Mouse (Mus musculus): ENCODE results near the gene Tead1. TPM values are rescaled to one million over a fixed set of nuclear protein-coding genes. Genes with fewer than 3 reads are reported as not detected.

Tead1 gene
- total and polyA plus RNA-seq, 3 experiments: 39.5 to 195 (median 169) TPM

DNA sequence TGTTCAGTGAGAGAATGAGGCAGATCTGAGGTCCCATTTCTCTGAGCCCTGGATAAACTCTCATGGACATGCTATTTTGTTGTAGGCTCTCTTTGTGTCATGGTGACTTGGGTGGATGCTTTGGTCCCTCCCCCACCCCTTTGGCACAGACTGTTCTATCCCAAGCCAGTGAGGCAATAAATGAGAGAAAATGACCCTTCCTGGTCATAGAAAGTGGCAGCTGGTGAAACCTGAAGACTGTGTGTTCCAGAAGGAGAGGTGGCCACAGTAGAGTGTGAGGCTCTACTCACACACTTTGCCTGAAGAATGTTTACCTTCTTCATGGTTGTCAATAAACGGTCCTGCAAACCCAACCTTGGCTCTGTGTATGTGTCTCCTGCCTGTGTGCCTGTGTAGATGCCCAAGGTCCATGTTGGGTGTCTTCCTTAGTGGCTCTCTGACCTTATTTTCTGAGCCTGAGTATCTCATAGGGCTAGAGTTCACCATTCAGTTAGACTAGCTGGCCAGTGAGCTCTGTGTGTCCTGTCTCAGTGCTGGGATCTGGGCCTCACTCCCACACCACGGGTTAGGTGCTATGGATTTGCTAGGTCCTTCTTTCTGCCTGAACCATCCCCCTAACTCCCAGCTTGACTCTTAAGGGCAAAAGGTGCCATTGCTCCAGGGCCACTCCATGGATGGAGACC lies 127.7 kb downstream of the Tead1 start:
- H3K27me3 ChIP-seq (ENCODE audit: control insufficient read depth, insufficient read depth, low read length): no peaks in the 10 kb centered on the region
- H3K27ac ChIP-seq: peak overlapping the region; percentile 47
- intact Hi-C loops (cut with DNase I): no loop called here
- H3K4me3 ChIP-seq: peak overlapping the region; percentile 17; the same call in 1 of the 2 replicates
- DNase-seq: no peak
- H3K79me2 ChIP-seq (replicated peaks; ENCODE audit: control insufficient read depth, insufficient read depth, low read length): no peaks in the 10 kb centered on the region
- TF ChIP-seq CTCF (IDR thresholded peaks at IDR 0.05) (no peak), EP300 (IDR thresholded peaks at IDR 0.05; ENCODE audit: insufficient read depth, low read depth, low read length) (no peak), POLR2A (IDR thresholded peaks at IDR 0.05; ENCODE audit: insufficient read depth, low read depth, low read length) (no peak)
- no peaks in the 10 kb centered on the region for H3K36me3 ChIP-seq (ENCODE audit: control insufficient read depth, insufficient read depth, low read length)
- no peak overlapping the region for H3K9ac ChIP-seq (ENCODE audit: low read depth, low read length)
- peaks cover 10% of the 10 kb centered on the region for H3K4me1 ChIP-seq (ENCODE audit: control insufficient read depth, insufficient read depth, low read length)
- 49% methylated on average over 2 of the region's 2 CpGs for WGBS

DNA sequence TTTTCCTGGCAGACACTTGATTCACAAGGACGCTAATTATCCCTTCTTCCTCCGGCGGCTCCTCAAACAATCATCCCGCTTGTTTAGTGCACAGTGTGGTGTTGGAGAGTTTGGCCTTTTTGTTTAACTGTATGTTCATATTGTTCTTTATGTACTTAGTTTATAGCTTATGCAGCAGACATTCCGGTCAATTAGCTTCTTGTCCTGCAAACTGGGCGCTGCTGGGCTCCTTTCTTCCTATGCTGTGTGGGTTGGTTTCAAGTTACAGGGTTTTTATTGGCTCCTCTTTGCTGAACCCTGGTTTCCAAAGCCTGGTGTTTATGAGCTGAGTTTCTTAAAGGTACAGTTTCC lies 128.3 kb downstream of the Tead1 start:
- intact Hi-C loops (cut with DNase I): no loop called here
- H3K36me3 ChIP-seq (ENCODE audit: control insufficient read depth, insufficient read depth, low read length): no peaks in the 10 kb centered on the region
- TF ChIP-seq CTCF (IDR thresholded peaks at IDR 0.05) (no peak), POLR2A (IDR thresholded peaks at IDR 0.05; ENCODE audit: insufficient read depth, low read depth, low read length) (no peak), EP300 (IDR thresholded peaks at IDR 0.05; ENCODE audit: insufficient read depth, low read depth, low read length) (no peak)
- DNase-seq: peak in 1 of 2 experiments; percentile 48
- no peaks in the 10 kb centered on the region for H3K79me2 ChIP-seq (replicated peaks; ENCODE audit: control insufficient read depth, insufficient read depth, low read length)
- H3K27me3 ChIP-seq (ENCODE audit: control insufficient read depth, insufficient read depth, low read length): no peaks in the 10 kb centered on the region
- H3K9ac ChIP-seq (ENCODE audit: low read depth, low read length): no peak overlapping the region
- 9% methylated on average over 6 of the region's 6 CpGs for WGBS
- peak overlapping the region; percentile 17; the same call in 1 of the 2 replicates for H3K4me3 ChIP-seq
- peak overlapping the region; percentile 47 for H3K27ac ChIP-seq
- H3K4me1 ChIP-seq (ENCODE audit: control insufficient read depth, insufficient read depth, low read length): peaks cover 10% of the 10 kb centered on the region

DNA sequence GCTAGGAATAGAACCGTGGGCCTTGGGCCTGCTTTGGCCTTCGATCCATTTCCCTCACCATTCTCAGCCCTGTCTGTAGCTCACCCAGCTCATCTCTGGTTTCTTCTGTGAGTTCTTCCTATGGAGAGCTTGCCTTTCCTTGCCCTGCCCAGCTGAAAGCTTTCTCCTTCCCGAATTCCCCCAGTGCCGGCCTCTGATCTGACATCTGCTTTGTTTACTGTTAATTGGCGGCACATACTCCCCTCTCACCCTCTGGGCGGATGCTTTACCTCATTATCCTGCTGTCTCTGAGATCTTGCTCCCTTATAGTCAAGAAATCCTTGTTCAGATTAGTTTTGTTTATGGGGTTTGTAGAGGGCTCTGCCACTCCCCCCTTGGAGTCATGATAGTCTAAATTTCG lies 131.6 kb downstream of the Tead1 start:
- Histone ChIP-seq H3K4me1 (ENCODE audit: control insufficient read depth, insufficient read depth, low read length) (peaks cover 9% of the 10 kb centered on the region), H3K4me3 (no peak overlapping the region), H3K9ac (ENCODE audit: low read depth, low read length) (no peak overlapping the region), H3K27me3 (ENCODE audit: control insufficient read depth, insufficient read depth, low read length) (no peaks in the 10 kb centered on the region), H3K27ac (no peak overlapping the region), H3K79me2 (replicated peaks; ENCODE audit: control insufficient read depth, insufficient read depth, low read length) (peaks cover 2% of the 10 kb centered on the region), H3K36me3 (ENCODE audit: control insufficient read depth, insufficient read depth, low read length) (no peaks in the 10 kb centered on the region)
- whole genome bisulfite sequencing: 67% methylated on average over 7 of the region's 7 CpGs
- no peak for DNase-seq
- intact Hi-C loops (cut with DNase I): no loop called here
- TF ChIP-seq POLR2A (IDR thresholded peaks at IDR 0.05; ENCODE audit: insufficient read depth, low read depth, low read length): no peak
- no peak for TF ChIP-seq CTCF (IDR thresholded peaks at IDR 0.05)

- Histone ChIP-seq H3K79me2 (replicated peaks; ENCODE audit: control insufficient read depth, insufficient read depth, low read length) (peaks cover 4% of the 10 kb centered on the region), H3K27ac (no peak overlapping the region), H3K4me3 (no peak overlapping the region), H3K9ac (ENCODE audit: low read depth, low read length) (no peak overlapping the region), H3K27me3 (ENCODE audit: control insufficient read depth, insufficient read depth, low read length) (no peaks in the 10 kb centered on the region), H3K4me1 (ENCODE audit: control insufficient read depth, insufficient read depth, low read length) (peaks cover 4% of the 10 kb centered on the region), H3K36me3 (ENCODE audit: control insufficient read depth, insufficient read depth, low read length) (no peaks in the 10 kb centered on the region)
- 91% methylated on average over 10 of the region's 10 CpGs for WGBS
- no peak for TF ChIP-seq POLR2A (IDR thresholded peaks at IDR 0.05; ENCODE audit: insufficient read depth, low read depth, low read length)
- no peak for TF ChIP-seq CTCF (IDR thresholded peaks at IDR 0.05)
- TF ChIP-seq EP300 (IDR thresholded peaks at IDR 0.05; ENCODE audit: insufficient read depth, low read depth, low read length): no peak
- intact Hi-C loops (cut with DNase I): no loop called here
- DNase-seq: no peak
These were observed 133.1 kb downstream of the Tead1 start for GRCm38 (mm10) chr7:112812037-112812775.

- DNase-seq: no peak
- no peak overlapping the region for H3K9ac ChIP-seq (ENCODE audit: low read depth, low read length)
- H3K4me3 ChIP-seq: no peak overlapping the region
- peaks cover 4% of the 10 kb centered on the region for H3K79me2 ChIP-seq (replicated peaks; ENCODE audit: control insufficient read depth, insufficient read depth, low read length)
- TF ChIP-seq CTCF (IDR thresholded peaks at IDR 0.05): peak; percentile 52
- TF ChIP-seq POLR2A (IDR thresholded peaks at IDR 0.05; ENCODE audit: insufficient read depth, low read depth, low read length): no peak
- H3K27ac ChIP-seq: no peak overlapping the region
- intact Hi-C loops (cut with DNase I): no loop called here
- H3K36me3 ChIP-seq (ENCODE audit: control insufficient read depth, insufficient read depth, low read length): no peaks in the 10 kb centered on the region
- no peaks in the 10 kb centered on the region for H3K27me3 ChIP-seq (ENCODE audit: control insufficient read depth, insufficient read depth, low read length)
- WGBS: 95% methylated on average over 7 of the region's 7 CpGs
- peaks cover 4% of the 10 kb centered on the region for H3K4me1 ChIP-seq (ENCODE audit: control insufficient read depth, insufficient read depth, low read length)
These were observed 134.0 kb downstream of the Tead1 start for GRCm38 (mm10) chr7:112813163-112813562.

DNA sequence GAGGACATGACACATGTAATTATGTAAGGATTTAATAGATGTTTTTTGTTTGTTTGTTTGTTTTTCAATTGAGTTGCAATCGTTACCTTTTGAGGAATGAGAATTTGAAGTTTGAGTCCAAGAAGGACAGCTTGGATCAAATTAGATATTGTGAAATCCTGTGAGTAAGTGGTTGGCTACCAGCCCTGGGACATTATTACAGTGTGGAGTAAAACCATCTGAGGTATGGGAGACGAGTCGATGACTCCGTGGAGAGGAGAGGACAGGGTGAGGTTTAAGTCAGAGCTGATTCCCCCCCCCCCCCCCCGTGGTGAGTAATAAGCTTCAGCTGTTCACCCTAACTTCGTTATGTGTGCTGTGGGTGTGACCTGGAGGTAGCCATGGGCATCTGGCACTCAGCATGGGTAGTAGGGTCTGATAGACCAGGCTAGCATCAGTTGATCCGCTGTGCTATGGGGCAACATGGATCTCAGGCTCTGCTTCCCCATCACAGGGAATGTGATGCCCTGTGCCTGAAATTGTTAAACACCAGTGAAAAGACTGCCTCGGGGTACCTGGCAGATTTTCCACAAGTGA lies 134.7 kb downstream of the Tead1 start:
- Histone ChIP-seq H3K4me3 (no peak overlapping the region), H3K9ac (ENCODE audit: low read depth, low read length) (no peak overlapping the region), H3K4me1 (ENCODE audit: control insufficient read depth, insufficient read depth, low read length) (peaks cover 3% of the 10 kb centered on the region), H3K36me3 (ENCODE audit: control insufficient read depth, insufficient read depth, low read length) (no peaks in the 10 kb centered on the region), H3K27ac (no peak overlapping the region), H3K27me3 (ENCODE audit: control insufficient read depth, insufficient read depth, low read length) (no peaks in the 10 kb centered on the region), H3K79me2 (replicated peaks; ENCODE audit: control insufficient read depth, insufficient read depth, low read length) (peaks cover 4% of the 10 kb centered on the region)
- intact Hi-C loops (cut with DNase I): no loop called here
- TF ChIP-seq POLR2A (IDR thresholded peaks at IDR 0.05; ENCODE audit: insufficient read depth, low read depth, low read length): no peak
- no peak for TF ChIP-seq EP300 (IDR thresholded peaks at IDR 0.05; ENCODE audit: insufficient read depth, low read depth, low read length)
- TF ChIP-seq CTCF (IDR thresholded peaks at IDR 0.05): no peak
- 69% methylated on average over 8 of the region's 8 CpGs for WGBS
- peak in 1 of 2 experiments; percentile 33 for DNase-seq

Measured in heart, adult 2 months (tissue).